Comparison of ENCODE assay signal across 12 mouse cellular contexts in genomic region chr2:51912740-51913139, GRCm38 (mm10). TPM values are rescaled to one million over a fixed set of nuclear protein-coding genes. Genes with fewer than 3 reads are reported as not detected.
DNase-seq lines count a peak whose midpoint lies in the region; ATAC-seq lines count a peak whose summit lies in the region.
"Had no signal": no experiment of that assay in that cellular context is flagged by ENCODE, and none has a peak within 500 bp of the region (broad histone marks: within the 10 kb centered on the region; RNA-seq: fewer than 3 reads in every experiment).

No protein-coding gene starts in this region.

- ATAC-seq in heart, embryonic 12.5 days (ENCODE audit: insufficient number of reproducible peaks, low FRiP score) = no peak
- ATAC-seq in neural tube, embryonic 15.5 days (ENCODE audit: low FRiP score) = no peak
- no peak for ATAC-seq in limb, embryonic 13.5 days (ENCODE audit: low FRiP score, low read depth)
- no peak for ATAC-seq in stomach, embryonic 15.5 days (ENCODE audit: insufficient read depth, low FRiP score, low read depth)

- peaks cover 9% of the 10 kb centered on the region; the same call in 1 of the 2 replicates for H3K4me1 ChIP-seq in heart, embryonic 12.5 days (replicated peaks)
- H3K4me1 ChIP-seq in neural tube, embryonic 15.5 days = no peaks in the 10 kb centered on the region
- peaks cover 32% of the 10 kb centered on the region for H3K4me1 ChIP-seq in limb, embryonic 13.5 days
- H3K4me1 ChIP-seq in stomach, embryonic 15.5 days = peaks cover 3% of the 10 kb centered on the region; the same call in 1 of the 2 replicates
- H3K4me1 ChIP-seq: midbrain, embryonic 12.5 days had no signal

- no peaks in the 10 kb centered on the region for H3K9me3 ChIP-seq in heart, embryonic 12.5 days (replicated peaks)
- H3K9me3 ChIP-seq in neural tube, embryonic 15.5 days (replicated peaks) = no peaks in the 10 kb centered on the region
- H3K9me3 ChIP-seq in limb, embryonic 13.5 days = no peaks in the 10 kb centered on the region
- H3K9me3 ChIP-seq in stomach, embryonic 15.5 days = no peaks in the 10 kb centered on the region
- H3K9me3 ChIP-seq: embryonic facial prominence, embryonic 12.5 days; midbrain, embryonic 12.5 days had no signal

- H3K27me3 ChIP-seq in heart, embryonic 12.5 days (replicated peaks) = no peaks in the 10 kb centered on the region
- H3K27me3 ChIP-seq in neural tube, embryonic 15.5 days (replicated peaks) = no peaks in the 10 kb centered on the region
- no peaks in the 10 kb centered on the region for H3K27me3 ChIP-seq in limb, embryonic 13.5 days
- no peaks in the 10 kb centered on the region for H3K27me3 ChIP-seq in stomach, embryonic 15.5 days (replicated peaks)
- H3K27me3 ChIP-seq: embryonic facial prominence, embryonic 12.5 days had no signal

- WGBS in heart, embryonic 12.5 days = 25% methylated on average over 6 of the region's 6 CpGs
- WGBS in neural tube, embryonic 15.5 days = 53% methylated on average over 6 of the region's 6 CpGs
- 10% methylated on average over 6 of the region's 6 CpGs for WGBS in limb, embryonic 13.5 days
- 22% methylated on average over 6 of the region's 6 CpGs for WGBS in stomach, embryonic 15.5 days

- H3K4me3 ChIP-seq in heart, embryonic 12.5 days = no peak overlapping the region
- H3K4me3 ChIP-seq in neural tube, embryonic 15.5 days (replicated peaks) = no peak overlapping the region
- no peak overlapping the region for H3K4me3 ChIP-seq in limb, embryonic 13.5 days
- H3K4me3 ChIP-seq in stomach, embryonic 15.5 days (replicated peaks) = no peak overlapping the region
- H3K4me3 ChIP-seq: embryonic facial prominence, embryonic 12.5 days; midbrain, embryonic 12.5 days had no signal

- H3K27ac ChIP-seq in heart, embryonic 12.5 days (ENCODE audit: poor library complexity, severe bottlenecking) = no peak overlapping the region
- no peak overlapping the region for H3K27ac ChIP-seq in neural tube, embryonic 15.5 days (replicated peaks)
- peak overlapping the region; percentile 44 for H3K27ac ChIP-seq in limb, embryonic 13.5 days
- peak overlapping the region; percentile 84 for H3K27ac ChIP-seq in stomach, embryonic 15.5 days
- H3K27ac ChIP-seq: embryonic facial prominence, embryonic 12.5 days; midbrain, embryonic 12.5 days had no signal

- H3K4me2 ChIP-seq in heart, embryonic 12.5 days = no peak overlapping the region; the same call in 1 of the 2 replicates
- no peak overlapping the region for H3K4me2 ChIP-seq in neural tube, embryonic 15.5 days
- 0 out of 2 replicates have a peak overlapping the region, but pooled peaks have one; percentile 1 for H3K4me2 ChIP-seq in limb, embryonic 13.5 days (replicated peaks)
- H3K4me2 ChIP-seq in stomach, embryonic 15.5 days = peak overlapping the region; percentile 28; the same call in 1 of the 2 replicates
- H3K4me2 ChIP-seq: embryonic facial prominence, embryonic 12.5 days; liver, embryonic 11.5 days; midbrain, embryonic 12.5 days had no signal

- DNase-seq in heart, adult 11 months = peak; percentile 77
- peak; percentile 29 for DNase-seq in neural tube, embryonic 10.5 days (ENCODE audit: extremely low spot score, low spot score)
- DNase-seq in layer of hippocampus, adult 8-10 months (ENCODE audit: low spot score in 2 of 2) = no peak
- DNase-seq in left cerebral cortex, adult 8-10 months (ENCODE audit: low spot score in 2 of 2) = no peak
- DNase-seq: spleen, adult 18-20 months had no signal

- no peaks in the 10 kb centered on the region for H3K36me3 ChIP-seq in heart, embryonic 12.5 days
- no peaks in the 10 kb centered on the region for H3K36me3 ChIP-seq in neural tube, embryonic 15.5 days
- H3K36me3 ChIP-seq in limb, embryonic 13.5 days = no peaks in the 10 kb centered on the region
- H3K36me3 ChIP-seq in stomach, embryonic 15.5 days = no peaks in the 10 kb centered on the region
- H3K36me3 ChIP-seq: embryonic facial prominence, embryonic 12.5 days; midbrain, embryonic 12.5 days had no signal

- H3K9ac ChIP-seq in heart, embryonic 12.5 days = no peak overlapping the region
- no peak overlapping the region for H3K9ac ChIP-seq in neural tube, embryonic 15.5 days (replicated peaks)
- H3K9ac ChIP-seq in limb, embryonic 13.5 days = no peak overlapping the region
- no peak overlapping the region for H3K9ac ChIP-seq in stomach, embryonic 15.5 days
- H3K9ac ChIP-seq: embryonic facial prominence, embryonic 12.5 days; midbrain, embryonic 12.5 days had no signal

RNA-seq across cellular contexts. Expression of gene Rbm43, which starts 22.2 kb away (rescaled TPM):
- 11.7 and 12.7 TPM in 2 replicates for polyA plus RNA-seq in heart, embryonic 12.5 days (2016; fragmentation: Nextera tagmentation; extraction: Ambion mirVana)
- 6.7 and 12.1 TPM in 2 replicates for polyA plus RNA-seq in neural tube, embryonic 15.5 days (2015; fragmentation: Nextera tagmentation; extraction: Ambion mirVana)
- 14.3 and 15.7 TPM in 2 replicates for polyA plus RNA-seq in limb, embryonic 13.5 days (2015; fragmentation: Nextera tagmentation; extraction: Ambion mirVana)
- polyA plus RNA-seq in stomach, embryonic 15.5 days (2015; fragmentation: Nextera tagmentation; extraction: Ambion mirVana) = 14.5 and 15.1 TPM in 2 replicates
- total RNA-seq in layer of hippocampus, adult 8-10 months (2022) = 10 to 100 TPM; 17.6 to 24.4 (median 22.5) TPM
- 10 to 100 TPM; 17.6 to 21.1 (median 20.2) TPM for total RNA-seq in left cerebral cortex, adult 8-10 months (2022)

Comparison
In these comparisons a context has a peak if more than half of its experiments do, and no peak if none do; other contexts are left out.
1. DNase-seq: peak in heart, adult 11 months (single experiment) and neural tube, embryonic 10.5 days (single experiment); none in layer of hippocampus, adult 8-10 months (0 of 2) and left cerebral cortex, adult 8-10 months (0 of 2).
2. H3K27ac ChIP-seq: peak in limb, embryonic 13.5 days (single experiment) and stomach, embryonic 15.5 days (single experiment); none in heart, embryonic 12.5 days (single experiment) and neural tube, embryonic 15.5 days (single experiment).
3. H3K4me2 ChIP-seq: peak in limb, embryonic 13.5 days (single experiment) and stomach, embryonic 15.5 days (single experiment); none in heart, embryonic 12.5 days (single experiment) and neural tube, embryonic 15.5 days (single experiment).